Mouse (Mus musculus) myocyte (in vitro differentiated cells): ENCODE data around the gene Kazn. TPM values are rescaled to one million over a fixed set of nuclear protein-coding genes. Genes with fewer than 3 reads are reported as not detected.

Source experiments
- H3K27me3 ChIP-seq: one replicate; pipeline ENCODE4 v1.6.1; 2011; ENCODE audit not compliant: control insufficient read depth, insufficient read depth, insufficient read length
- H3K36me3 ChIP-seq: one replicate; pipeline ENCODE4 v1.6.1; 2011; ENCODE audit not compliant: control insufficient read depth, insufficient read depth
- H3K4me2 ChIP-seq: one replicate; pipeline ENCODE4 v1.6.1; 2011; ENCODE audit warnings: low read depth, control low read depth
- H3K4me3 ChIP-seq: one replicate; pipeline ENCODE4 v1.5.1; 2011; ENCODE audit warnings: mild to moderate bottlenecking, control low read depth, moderate library complexity
- H3K79me2 ChIP-seq: one replicate; pipeline ENCODE4 v1.6.1; 2011; ENCODE audit not compliant: control insufficient read depth, insufficient read depth
- H3ac ChIP-seq: one replicate; pipeline ENCODE4 v1.6.1; 2011; ENCODE audit not compliant: control insufficient read depth, insufficient read length
- CEBPB ChIP-seq: IDR thresholded peaks from 2 replicates; pipeline ENCODE4 v1.6.1; 2011; ENCODE audit warnings: mild to moderate bottlenecking, moderate library complexity; ENCODE audit not compliant: poor library complexity, insufficient read depth, severe bottlenecking
- E2F4 ChIP-seq: IDR thresholded peaks from one replicate; pipeline ENCODE4 v1.6.1; 2011; ENCODE audit warnings: mild to moderate bottlenecking, control low read depth, moderate library complexity; ENCODE audit not compliant: insufficient read depth
- MAX ChIP-seq: IDR thresholded peaks from one replicate; pipeline ENCODE4 v1.6.1; 2011; ENCODE audit warnings: low read depth, mild to moderate bottlenecking, control low read depth
- MYOD1 ChIP-seq, 3 experiments: IDR thresholded peaks; one replicate each; pipeline ENCODE4 v1.6.1; 2011; ENCODE audit warnings: control low read depth in 2 of 3, low read depth in 2 of 3, mild to moderate bottlenecking in 2 of 3, moderate library complexity in 1 of 3; ENCODE audit not compliant: insufficient read length in 2 of 3, control insufficient read depth in 1 of 3
- MYOG ChIP-seq, 3 experiments: IDR thresholded peaks; one replicate each; pipeline ENCODE4 v1.6.1; 2011; ENCODE audit warnings: control low read depth in 2 of 3, low read depth in 2 of 3, mild to moderate bottlenecking in 2 of 3; ENCODE audit not compliant: insufficient read length in 2 of 3, control insufficient read depth in 1 of 3, insufficient read depth in 1 of 3
- POLR2A ChIP-seq: IDR thresholded peaks from one replicate; pipeline ENCODE4 v1.6.1; 2011; ENCODE audit warnings: low read depth, mild to moderate bottlenecking, control low read depth, moderate library complexity; ENCODE audit not compliant: insufficient read length
- POLR2AphosphoS2 ChIP-seq: IDR thresholded peaks from one replicate; pipeline ENCODE4 v1.6.1; 2011; ENCODE audit warnings: low read depth, control low read depth; ENCODE audit not compliant: insufficient read length
- REST ChIP-seq: IDR thresholded peaks from one replicate; pipeline ENCODE4 v1.6.1; 2011; ENCODE audit warnings: mild to moderate bottlenecking, control low read depth, moderate library complexity; ENCODE audit not compliant: insufficient read depth, insufficient read length
- SRF ChIP-seq: IDR thresholded peaks from one replicate; pipeline ENCODE4 v1.6.1; 2011; ENCODE audit warnings: low read depth; ENCODE audit not compliant: control insufficient read depth, insufficient read length
- TCF12 ChIP-seq: IDR thresholded peaks from one replicate; pipeline ENCODE4 v1.6.1; 2011; ENCODE audit warnings: mild to moderate bottlenecking, control low read depth; ENCODE audit not compliant: poor library complexity, insufficient read depth, severe bottlenecking
- TCF3 ChIP-seq: IDR thresholded peaks from one replicate; pipeline ENCODE4 v1.6.1; 2011; ENCODE audit warnings: low read depth, control low read depth; ENCODE audit not compliant: insufficient read length
- USF1 ChIP-seq: IDR thresholded peaks from one replicate; pipeline ENCODE4 v1.6.1; 2011; ENCODE audit warnings: low read depth, mild to moderate bottlenecking, control low read depth, moderate library complexity
- polyA plus RNA-seq: library from polyadenylated mRNA; unstranded; fragments of >200 nt; fragmentation: generic; extraction: Trizol; gene quantifications from one replicate; pipeline ENCODE4 v1.2.1, GENCODE M21; 2012; ENCODE audit warnings: missing spikeins

Gene Kazn
- polyA plus RNA-seq, 1 experiment: not detected

- Histone ChIP-seq H3K4me2 (no peak overlapping the region), H3K27me3 (no peaks in the 10 kb centered on the region), H3K4me3 (no peak overlapping the region), H3K36me3 (no peaks in the 10 kb centered on the region), H3ac (no peak overlapping the region), H3K79me2 (no peaks in the 10 kb centered on the region)
- no peak for TF ChIP-seq REST
- TF ChIP-seq E2F4: no peak
- TF ChIP-seq TCF3: no peak
- no peak for TF ChIP-seq MYOG (IDR thresholded peaks at IDR 0.05; ENCODE audit: control insufficient read depth in 1 of 3, insufficient read depth in 1 of 3, insufficient read length in 2 of 3, low read depth in 2 of 3)
- no peak for TF ChIP-seq USF1
- TF ChIP-seq MAX: no peak
- TF ChIP-seq POLR2AphosphoS2: no peak
- TF ChIP-seq POLR2A: no peak
- no peak for TF ChIP-seq SRF
- no peak for TF ChIP-seq MYOD1 (IDR thresholded peaks at IDR 0.05; ENCODE audit: control insufficient read depth in 1 of 3, insufficient read length in 2 of 3, low read depth in 2 of 3)
- TF ChIP-seq TCF12: no peak
- no peak for TF ChIP-seq CEBPB
These were observed 59.7 kb downstream of the Kazn start for GRCm38 (mm10) chr4:142179531-142179930.

DNA sequence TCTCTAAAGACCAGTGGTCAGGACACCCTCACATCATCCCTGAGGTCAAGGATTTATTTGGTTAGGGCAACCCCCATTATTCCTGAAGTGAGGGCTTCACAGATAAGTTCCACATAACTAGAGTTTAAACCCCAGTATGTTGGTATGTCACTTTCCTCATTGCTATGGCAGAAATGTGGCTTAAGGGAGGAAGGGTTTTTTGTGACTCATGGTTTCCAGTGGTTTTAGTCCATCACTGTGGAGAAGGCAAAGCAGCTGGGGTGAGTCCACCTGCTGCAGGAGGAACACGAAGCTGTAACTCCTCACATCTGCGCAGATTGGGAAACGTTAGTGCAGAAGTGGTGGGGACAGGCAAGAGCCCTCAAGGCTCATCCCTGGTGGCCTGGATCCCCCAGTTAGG lies 62.5 kb downstream of the Kazn start:
- Histone ChIP-seq H3ac (no peak overlapping the region), H3K36me3 (no peaks in the 10 kb centered on the region), H3K4me3 (no peak overlapping the region), H3K27me3 (no peaks in the 10 kb centered on the region), H3K4me2 (no peak overlapping the region), H3K79me2 (no peaks in the 10 kb centered on the region)
- no peak for TF ChIP-seq SRF

DNA sequence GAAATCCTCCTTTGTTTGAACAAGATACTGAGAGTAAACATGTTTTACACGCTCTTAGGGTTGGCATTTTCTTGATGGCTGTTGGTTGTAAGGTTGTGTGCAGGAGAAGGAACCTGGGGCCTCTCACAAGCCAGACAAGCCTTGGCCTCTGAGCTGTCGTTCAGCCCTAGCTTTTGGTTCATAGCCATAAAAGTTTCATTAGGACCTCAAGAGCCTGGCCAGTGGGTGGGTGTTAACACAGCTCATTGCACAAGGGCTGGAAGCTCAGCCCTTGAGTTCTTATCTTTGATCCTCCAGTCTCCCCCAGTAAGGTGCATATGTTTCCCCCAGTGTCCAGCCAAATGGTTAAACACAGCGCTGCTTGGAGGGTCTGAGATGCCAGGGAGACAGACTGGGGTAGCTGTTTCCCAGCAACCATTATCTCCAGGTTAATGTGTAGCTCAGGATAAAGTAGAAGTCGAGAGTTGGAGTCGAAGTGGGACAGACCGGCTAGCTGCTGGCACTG lies 65.2 kb downstream of the Kazn start:
- H3K36me3 ChIP-seq: no peaks in the 10 kb centered on the region
- TF ChIP-seq TCF12: no peak
- no peak for TF ChIP-seq MYOG (IDR thresholded peaks at IDR 0.05; ENCODE audit: control insufficient read depth in 1 of 3, insufficient read depth in 1 of 3, insufficient read length in 2 of 3, low read depth in 2 of 3)
- no peak overlapping the region for H3K4me2 ChIP-seq

DNA sequence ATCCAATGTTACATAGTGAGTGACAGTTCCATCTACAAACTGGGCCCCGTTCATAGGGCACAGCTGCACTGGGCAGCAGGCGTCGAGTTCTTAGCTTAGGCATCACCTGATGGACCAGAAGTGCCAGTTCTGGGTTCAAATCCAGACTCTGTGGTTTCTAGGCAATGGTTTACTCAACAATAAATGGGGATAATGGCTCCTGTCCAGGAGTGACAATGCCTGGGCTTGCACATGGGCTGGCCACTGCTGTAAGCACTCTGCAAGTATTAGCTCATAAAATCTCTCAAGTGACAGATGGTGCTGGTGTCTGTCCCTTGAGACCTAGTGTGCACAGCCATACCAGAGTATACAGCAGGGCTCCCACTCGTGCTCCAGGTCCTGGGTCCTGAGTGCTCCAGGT lies 66.3 kb downstream of the Kazn start:
- TF ChIP-seq E2F4 (no peak), REST (no peak), MYOG (IDR thresholded peaks at IDR 0.05; ENCODE audit: control insufficient read depth in 1 of 3, insufficient read depth in 1 of 3, insufficient read length in 2 of 3, low read depth in 2 of 3) (no peak), MAX (no peak), POLR2AphosphoS2 (no peak), TCF3 (no peak), POLR2A (no peak), SRF (no peak), TCF12 (no peak), CEBPB (no peak), USF1 (no peak), MYOD1 (IDR thresholded peaks at IDR 0.05; ENCODE audit: control insufficient read depth in 1 of 3, insufficient read length in 2 of 3, low read depth in 2 of 3) (no peak)
- Histone ChIP-seq H3K4me2 (no peak overlapping the region), H3K4me3 (no peak overlapping the region), H3K27me3 (no peaks in the 10 kb centered on the region), H3K79me2 (no peaks in the 10 kb centered on the region), H3K36me3 (no peaks in the 10 kb centered on the region), H3ac (no peak overlapping the region)

More for the DNA sequence above, 65.2 kb downstream of the Kazn start:
- Histone ChIP-seq H3K27me3 (no peaks in the 10 kb centered on the region), H3K4me3 (no peak overlapping the region), H3K79me2 (no peaks in the 10 kb centered on the region), H3ac (no peak overlapping the region)

DNA sequence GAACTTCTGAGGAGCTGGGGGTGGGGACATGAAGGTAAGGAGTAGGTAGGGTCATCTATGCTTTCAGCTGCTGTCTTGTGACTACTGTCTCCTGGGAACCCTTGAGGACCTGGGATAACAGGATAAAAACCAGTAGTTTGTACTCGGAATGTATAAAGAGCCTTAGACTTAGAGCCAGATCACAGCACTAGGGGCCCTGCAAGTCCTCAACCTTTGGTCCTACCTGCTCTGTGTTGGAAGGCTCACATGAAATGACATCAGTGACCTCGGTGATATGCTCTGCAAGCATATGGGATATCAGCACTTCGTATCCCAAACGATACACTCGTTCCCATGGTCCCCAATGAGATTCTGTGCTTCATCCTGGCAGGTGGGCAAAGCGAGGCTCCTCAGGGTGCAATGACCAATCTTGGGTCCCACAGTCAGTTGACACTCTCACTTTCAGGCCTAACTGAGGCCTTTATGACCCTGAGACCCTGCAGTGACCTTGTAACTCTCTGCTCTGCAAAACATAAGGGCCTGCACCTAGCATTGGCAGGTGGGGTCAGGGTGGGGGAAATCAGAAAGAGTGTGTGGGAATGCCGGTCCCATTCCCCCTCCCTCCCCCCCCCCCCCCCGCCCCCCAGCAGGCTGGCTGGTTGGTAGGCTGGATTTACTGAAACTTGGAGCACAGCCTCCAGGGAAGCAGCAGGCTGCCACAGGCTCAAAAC lies 67.3 kb downstream of the Kazn start:
- H3K27me3 ChIP-seq: no peaks in the 10 kb centered on the region
- no peaks in the 10 kb centered on the region for H3K79me2 ChIP-seq
- no peaks in the 10 kb centered on the region for H3K36me3 ChIP-seq
- no peak for TF ChIP-seq MAX
- no peak for TF ChIP-seq USF1
- no peak for TF ChIP-seq SRF
- TF ChIP-seq POLR2AphosphoS2: no peak
- TF ChIP-seq POLR2A: no peak
- no peak overlapping the region for H3K4me2 ChIP-seq
- H3K4me3 ChIP-seq: no peak overlapping the region
- H3ac ChIP-seq: no peak overlapping the region
